Mouse (Mus musculus): ENCODE measurements around the gene Usp6nl. TPM values are rescaled to one million over a fixed set of nuclear protein-coding genes. Genes with fewer than 3 reads are reported as not detected.

The Usp6nl gene
- total and polyA plus RNA-seq, 3 experiments = 8.9 to 67.1 (median 24.8) TPM

- H3K9me3 ChIP-seq (replicated peaks; ENCODE audit: insufficient read depth, low read length) = no peaks in the 10 kb centered on the region
- H3K9ac ChIP-seq (ENCODE audit: control insufficient read depth, low read depth, low read length, poor library complexity, severe bottlenecking) = no peak overlapping the region
- peaks cover 16% of the 10 kb centered on the region in 2 experiments for H3K4me1 ChIP-seq (ENCODE audit: control insufficient read depth in 1 of 2, insufficient read depth in 2 of 2, low read length in 2 of 2)
- no peak overlapping the region for H3K4me3 ChIP-seq (ENCODE audit: control insufficient read depth in 1 of 2, insufficient read depth in 1 of 2, low read depth in 2 of 2, low read length in 2 of 2)
- H3K27ac ChIP-seq (ENCODE audit: control insufficient read depth, low read depth, low read length) = no peak overlapping the region
- TF ChIP-seq BHLHE40 (IDR thresholded peaks at IDR 0.05; ENCODE audit: borderline replicate concordance, low read depth, low read length) = no peak
- no peak for TF ChIP-seq MEF2A (IDR thresholded peaks at IDR 0.05; ENCODE audit: extremely low read depth, insufficient replicate concordance, low read depth, low read length, poor library complexity, severe bottlenecking)
- no peak for TF ChIP-seq JUND (IDR thresholded peaks at IDR 0.05; ENCODE audit: low read depth, low read length)
- no peak for TF ChIP-seq USF1 (IDR thresholded peaks at IDR 0.05; ENCODE audit: low read depth, low read length)
- TF ChIP-seq ETS1 (IDR thresholded peaks at IDR 0.05; ENCODE audit: low read depth, low read length) = no peak
- no peak for TF ChIP-seq RCOR1 (IDR thresholded peaks at IDR 0.05; ENCODE audit: low read depth, low read length)
- no peak for TF ChIP-seq KAT2A (conservative IDR thresholded peaks at IDR 0.05; ENCODE audit: low read depth, low read length)
- TF ChIP-seq TCF12 (IDR thresholded peaks at IDR 0.05; ENCODE audit: low read depth, low read length) = no peak
- no peak for TF ChIP-seq E2F4 (IDR thresholded peaks at IDR 0.05; ENCODE audit: borderline replicate concordance, low read depth, low read length)
- TF ChIP-seq CHD1 (IDR thresholded peaks at IDR 0.05; ENCODE audit: low read depth, low read length) = no peak
- TF ChIP-seq TAL1 (IDR thresholded peaks at IDR 0.05; ENCODE audit: low read length) = no peak
- no peak for TF ChIP-seq MYC (IDR thresholded peaks at IDR 0.05; ENCODE audit: low read depth, low read length)
- no peak for TF ChIP-seq UBTF (IDR thresholded peaks at IDR 0.05; ENCODE audit: borderline replicate concordance, insufficient read depth, low read depth, low read length)
- TF ChIP-seq SIN3A (IDR thresholded peaks at IDR 0.05; ENCODE audit: low read length) = no peak
- H3K79me2 ChIP-seq (ENCODE audit: control insufficient read depth, insufficient read depth, low read length, poor library complexity) = peaks cover 22% of the 10 kb centered on the region
- peaks cover 0 to 21% of the 10 kb centered on the region in 2 experiments; a peak in 2 of 4 replicates for H3K36me3 ChIP-seq (ENCODE audit: control insufficient read depth in 1 of 2, insufficient read depth in 2 of 2, low read length in 2 of 2)
- H3K27me3 ChIP-seq (ENCODE audit: control insufficient read depth in 1 of 2, insufficient read depth in 2 of 2, low read length in 2 of 2) = no peaks in the 10 kb centered on the region
- DNase-seq (ENCODE audit: low read depth, low spot score) = no peak
Observed at GRCm38 (mm10) chr2:6376941-6377340, 54.5 kb downstream of the Usp6nl start.

GRCm38 (mm10) chr2:6378590-6379205 is 56.2 kb downstream of the Usp6nl start:
- Histone ChIP-seq H3K79me2 (ENCODE audit: control insufficient read depth, insufficient read depth, low read length, poor library complexity) (peaks cover 24% of the 10 kb centered on the region), H3K36me3 (ENCODE audit: control insufficient read depth in 1 of 2, insufficient read depth in 2 of 2, low read length in 2 of 2) (peaks cover 0 to 26% of the 10 kb centered on the region in 2 experiments; a peak in 2 of 4 replicates), H3K4me1 (ENCODE audit: control insufficient read depth in 1 of 2, insufficient read depth in 2 of 2, low read length in 2 of 2) (peaks cover 16 to 18% of the 10 kb centered on the region in 2 experiments), H3K4me3 (ENCODE audit: control insufficient read depth in 1 of 2, insufficient read depth in 1 of 2, low read depth in 2 of 2, low read length in 2 of 2) (peak overlapping the region in 1 of 2 experiments; percentile 23; a peak in 1 of 4 replicates), H3K27ac (ENCODE audit: control insufficient read depth, low read depth, low read length) (peak overlapping the region; percentile 19; the same call in 1 of the 2 replicates), H3K9ac (ENCODE audit: control insufficient read depth, low read depth, low read length, poor library complexity, severe bottlenecking) (peak overlapping the region; percentile 29), H3K27me3 (ENCODE audit: control insufficient read depth in 1 of 2, insufficient read depth in 2 of 2, low read length in 2 of 2) (no peaks in the 10 kb centered on the region), H3K9me3 (replicated peaks; ENCODE audit: insufficient read depth, low read length) (no peaks in the 10 kb centered on the region)
- peak; percentile 79 for DNase-seq (ENCODE audit: low read depth, low spot score)
- TF ChIP-seq BHLHE40 (IDR thresholded peaks at IDR 0.05; ENCODE audit: borderline replicate concordance, low read depth, low read length) (no peak), POLR2A (IDR thresholded peaks at IDR 0.05; ENCODE audit: control insufficient read depth in 1 of 2, insufficient read depth in 1 of 2, low read depth in 1 of 2, low read length in 2 of 2, poor library complexity in 1 of 2) (no peak), CHD2 (IDR thresholded peaks at IDR 0.05; ENCODE audit: low read length) (no peak), ETS1 (IDR thresholded peaks at IDR 0.05; ENCODE audit: low read depth, low read length) (peak; percentile 21; the same call in 1 of the 2 replicates)
